Mouse (Mus musculus) erythroid progenitor cell, adult 5-6 weeks (primary cell): ENCODE data around the gene Vstm2l. TPM values are rescaled to one million over a fixed set of nuclear protein-coding genes. Genes with fewer than 3 reads are reported as not detected.

Experiments
- ATAC-seq: replicated peaks from 2 replicates; pipeline ENCODE4 v1.8.0; 2016; ENCODE audit warnings: moderate number of reproducible peaks, mild to moderate bottlenecking, moderate TSS enrichment, inconsistent platforms; ENCODE audit not compliant: poor library complexity, low FRiP score, severe bottlenecking
- total RNA-seq, 2 experiments: library from RNA; stranded (forward) in 1 of 2; stranded (reverse) in 1 of 2; fragments of 150-400 nt in 1 of 2; fragments of 186-747, 209-891 nt in 1 of 2; gene quantifications; 2 replicates each; pipeline versions ENCODE4 v1.2.3 to v1.2.4; 2015 to 2017; ENCODE audit warnings: low replicate concordance in 2 of 2

Vstm2l gene
- total RNA-seq, 2 experiments from 2014 or later, result not detected

DNA sequence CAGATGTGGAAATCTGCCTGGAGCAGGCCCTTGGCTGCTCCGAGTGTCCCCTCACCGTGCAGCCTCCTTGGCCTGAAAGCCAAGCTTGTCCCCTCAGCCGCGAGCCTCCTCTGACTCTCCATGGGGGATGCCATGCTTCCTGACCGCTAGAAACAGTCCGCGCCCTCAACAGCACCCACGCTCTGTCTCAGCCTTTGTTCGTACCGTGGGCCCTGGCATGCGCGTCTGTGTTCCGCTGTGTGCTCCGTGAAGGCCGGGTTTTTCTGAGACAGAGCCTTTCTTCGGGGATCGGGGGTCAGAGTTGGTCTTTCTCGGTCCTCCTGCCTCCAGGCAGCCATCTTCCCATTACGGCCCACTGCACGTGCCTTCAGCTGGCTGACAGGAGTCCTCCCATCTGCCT is 12.9 kb downstream of the Vstm2l start:
- ATAC-seq, result no peak

DNA sequence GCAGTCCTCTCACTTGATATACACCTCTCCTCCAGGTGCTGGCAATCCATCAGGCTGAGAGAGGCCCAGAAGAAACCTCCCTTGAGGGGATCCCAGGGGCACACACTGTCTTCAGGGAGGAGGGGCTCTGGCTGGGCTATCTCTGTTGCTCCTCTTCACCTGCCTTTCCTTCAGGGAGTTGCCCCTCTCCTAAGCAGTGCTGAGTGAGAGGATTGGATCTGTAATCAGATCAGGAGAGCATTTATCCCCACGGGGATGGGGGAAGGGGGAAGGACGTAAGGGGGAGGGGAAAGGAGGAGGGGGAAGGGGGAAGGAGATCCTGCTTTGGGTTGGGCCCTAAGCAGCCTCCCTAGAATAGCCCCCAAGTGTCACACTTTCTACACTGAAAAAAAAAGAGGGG is 13.4 kb downstream of the Vstm2l start:
- no peak for ATAC-seq

DNA sequence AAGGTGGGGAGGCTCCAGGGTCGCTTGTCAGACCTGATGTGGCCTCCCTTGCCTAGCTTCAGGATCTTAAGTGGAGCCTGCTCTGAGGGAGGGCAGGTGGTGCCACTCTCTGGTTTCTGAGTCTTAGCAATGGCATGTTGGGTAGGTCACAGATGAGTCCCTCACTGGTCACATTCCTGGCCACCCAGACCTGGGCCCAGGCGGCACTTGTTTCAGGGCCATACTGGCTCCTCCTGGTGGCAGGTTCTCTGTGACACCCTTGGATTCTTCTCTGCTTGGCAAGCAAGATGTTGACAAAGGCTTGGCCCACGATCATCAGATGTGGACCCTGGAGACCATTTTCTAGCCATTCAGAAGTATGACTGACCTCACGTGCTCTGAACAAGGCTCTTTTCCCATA is 18.2 kb downstream of the Vstm2l start:
- ATAC-seq, result no peak

DNA sequence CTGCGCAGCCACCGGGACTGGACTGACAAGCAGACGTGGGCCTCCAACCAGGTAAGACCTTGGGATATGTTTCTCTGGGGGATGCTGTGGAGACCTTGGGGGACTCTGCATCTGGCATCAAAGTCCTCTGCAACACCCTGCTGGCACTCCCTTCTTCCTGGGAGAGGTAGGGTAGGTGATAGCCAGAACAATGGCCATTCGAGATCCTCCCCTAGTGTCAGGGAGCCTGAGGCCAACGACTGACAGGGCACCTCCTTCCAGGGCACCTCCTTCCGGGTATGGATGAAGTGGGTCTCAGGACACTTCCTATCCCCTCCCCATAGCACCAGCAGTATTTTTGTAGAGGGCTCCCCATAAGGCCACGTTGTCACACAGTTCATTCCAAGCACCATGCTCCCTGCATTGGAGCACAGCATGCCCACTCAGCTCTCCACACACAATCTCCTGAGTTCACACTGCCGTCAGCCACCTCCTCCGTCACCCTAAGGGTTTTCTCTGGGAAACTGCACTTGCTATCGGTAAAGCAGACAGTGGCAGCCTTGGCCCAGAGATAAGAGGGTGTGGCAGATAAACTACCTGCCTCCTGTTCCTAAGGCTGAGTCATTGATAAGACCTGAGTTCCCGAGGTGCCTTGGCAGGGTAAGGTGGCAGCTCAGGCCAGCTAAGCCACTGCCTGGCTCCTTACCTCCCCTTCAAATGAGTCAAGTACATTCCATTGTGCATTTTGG is 21.2 kb downstream of the Vstm2l start:
- no peak for ATAC-seq

DNA sequence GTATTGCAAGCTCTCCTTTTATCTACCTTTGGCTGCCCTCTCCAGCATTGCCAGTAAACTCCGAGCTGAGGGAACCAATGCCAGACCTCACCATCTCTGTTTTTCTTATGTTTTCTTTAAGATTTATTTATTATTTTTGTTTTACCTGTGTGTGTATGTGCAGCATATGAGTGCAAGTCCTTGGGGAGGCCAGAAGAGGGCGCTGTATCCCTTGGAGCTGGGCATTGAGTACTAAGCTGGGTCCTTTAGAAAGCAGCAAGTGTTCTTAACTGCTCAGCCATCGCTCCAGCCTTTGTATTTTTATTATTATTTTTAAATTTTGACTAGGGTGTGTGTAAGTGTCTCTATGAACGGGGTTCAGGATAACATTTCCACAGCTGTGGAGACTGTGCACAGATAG is 22.2 kb downstream of the Vstm2l start:
- ATAC-seq, result no peak

DNA sequence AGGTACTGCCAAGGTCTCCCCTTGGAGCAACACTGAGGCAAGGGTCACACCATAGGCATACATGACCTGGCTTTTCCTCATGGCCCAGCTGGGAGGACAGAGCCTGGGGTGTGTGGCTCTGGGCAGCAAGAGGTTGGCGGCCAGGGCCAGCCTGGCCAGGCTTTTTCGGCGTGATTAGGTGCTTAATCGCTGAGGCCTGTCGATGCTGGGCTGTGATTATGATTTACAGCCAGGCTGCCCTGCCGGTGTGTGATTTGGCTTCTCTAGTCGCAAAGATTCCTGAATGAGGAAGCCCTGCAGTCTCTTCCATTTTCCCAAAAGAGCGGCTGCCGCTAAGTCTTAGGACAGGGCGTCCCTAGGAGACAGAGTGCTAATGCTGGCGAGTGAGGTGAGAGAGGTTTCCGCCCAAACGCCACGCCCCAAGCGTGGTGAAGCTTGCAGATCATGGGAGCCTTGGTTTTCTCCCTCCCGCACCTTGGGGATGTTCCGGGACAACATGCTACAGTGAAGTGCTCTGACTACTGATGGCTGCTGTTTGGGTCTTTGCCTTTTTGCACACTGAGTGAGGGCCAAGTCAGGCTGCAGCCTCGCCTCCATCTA is 26.2 kb downstream of the Vstm2l start:
- no peak for ATAC-seq

DNA sequence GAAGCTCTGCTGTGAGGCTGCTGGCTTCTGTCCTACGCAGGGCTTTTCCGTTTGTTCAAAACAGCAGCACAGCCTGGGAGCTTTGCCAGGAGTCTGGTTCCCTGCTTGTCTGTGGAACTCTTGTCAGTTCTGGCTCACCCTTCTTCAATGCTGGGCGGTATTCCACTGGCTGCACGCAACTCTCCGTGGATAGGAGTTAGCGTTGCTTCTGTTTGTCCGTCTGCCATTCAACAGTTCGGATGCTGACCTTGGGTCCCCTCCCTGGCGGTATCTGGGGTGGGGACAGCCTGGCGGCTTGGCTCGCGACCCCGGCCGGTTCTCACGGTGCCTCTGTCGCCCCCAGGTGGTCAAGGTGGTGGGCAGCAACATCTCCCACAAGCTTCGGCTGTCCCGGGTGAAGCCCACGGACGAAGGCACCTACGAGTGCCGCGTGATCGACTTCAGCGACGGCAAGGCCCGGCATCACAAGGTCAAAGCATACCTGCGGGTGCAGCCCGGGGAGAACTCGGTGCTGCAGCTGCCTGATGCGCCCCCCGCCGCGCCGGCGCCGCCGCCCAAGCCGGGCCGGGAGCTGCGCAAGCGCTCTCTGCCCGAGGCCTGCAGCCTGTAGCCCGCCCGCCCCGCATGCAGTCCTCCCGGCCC is 29.2 kb downstream of the Vstm2l start:
- ATAC-seq, result no peak; the same call in 1 of the 2 replicates

DNA sequence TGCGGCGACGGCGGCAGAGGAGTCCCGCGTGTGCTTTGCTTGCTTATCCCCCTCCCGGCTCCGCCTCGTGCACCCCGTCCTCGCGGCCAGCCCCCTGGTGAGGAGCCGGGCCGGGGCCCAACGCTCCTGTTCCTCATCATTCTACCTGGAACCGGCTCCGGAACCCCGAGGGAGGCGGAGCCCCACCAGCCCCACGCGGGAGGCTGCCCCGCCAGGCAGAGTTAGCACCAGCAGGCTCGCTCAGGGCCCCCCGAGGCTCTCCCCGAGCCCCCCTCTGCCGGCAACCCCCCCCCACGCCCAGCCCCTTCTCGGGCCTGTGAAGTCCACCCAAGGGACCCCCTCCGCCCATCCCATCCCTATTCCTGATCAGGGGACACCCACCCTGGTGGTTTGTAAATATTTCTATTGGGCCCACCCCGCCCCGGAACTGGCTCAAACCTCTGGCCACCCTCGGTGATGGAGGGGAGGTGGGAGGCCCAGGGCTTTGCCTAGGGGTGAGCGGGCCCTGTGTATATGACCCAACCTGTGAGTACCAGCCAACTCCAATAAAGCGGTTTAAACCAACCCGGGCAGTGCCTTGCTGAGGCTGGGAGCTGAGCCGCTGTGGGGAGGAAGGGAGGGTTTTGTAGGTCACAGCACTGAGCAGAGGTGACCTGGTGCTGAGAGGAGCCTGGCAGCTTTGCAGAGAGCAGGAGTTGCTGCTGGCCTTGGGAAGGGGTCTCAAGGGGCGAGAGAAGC is 29.9 kb downstream of the Vstm2l start:
- ATAC-seq, result no peak

DNA sequence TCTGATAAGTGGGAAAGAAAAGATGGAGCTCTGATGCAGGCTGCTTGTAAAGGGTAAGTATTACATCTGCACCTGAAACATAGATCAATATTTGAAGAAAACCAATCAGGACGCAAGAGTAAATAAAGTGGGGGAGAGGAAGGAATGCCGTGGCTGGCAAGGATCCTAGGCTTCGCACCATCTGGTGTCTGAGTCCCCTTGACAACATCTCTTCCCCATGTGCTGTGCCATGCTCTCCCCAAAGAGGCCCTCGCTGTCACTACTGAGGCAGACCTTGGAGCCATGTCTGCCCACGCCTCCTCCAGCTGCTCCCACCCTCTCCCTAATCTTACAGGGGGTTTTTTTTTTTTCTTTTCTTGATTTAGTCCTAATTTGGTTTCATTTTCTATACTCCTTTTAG is 39.5 kb downstream of the Vstm2l start:
- no peak for ATAC-seq

DNA sequence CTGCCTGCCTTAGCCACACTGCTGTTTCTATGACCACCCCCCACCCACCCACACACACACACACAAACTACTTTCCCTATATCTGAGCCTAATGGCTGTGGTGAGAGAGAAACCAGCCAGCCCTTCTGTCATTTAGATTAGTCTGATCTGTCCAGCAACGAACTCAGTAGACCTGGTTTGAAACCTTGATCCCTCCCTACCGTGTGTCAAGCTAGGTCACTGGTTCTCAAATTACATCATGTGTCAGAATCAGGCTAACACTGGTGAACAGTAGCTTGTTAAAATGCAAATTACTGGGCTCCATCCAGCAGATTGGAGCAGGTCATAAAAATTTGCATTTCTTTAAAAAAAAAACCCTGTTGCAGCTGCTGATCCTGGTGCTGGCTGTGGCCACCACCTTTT is 43.3 kb downstream of the Vstm2l start:
- ATAC-seq, result no peak

DNA sequence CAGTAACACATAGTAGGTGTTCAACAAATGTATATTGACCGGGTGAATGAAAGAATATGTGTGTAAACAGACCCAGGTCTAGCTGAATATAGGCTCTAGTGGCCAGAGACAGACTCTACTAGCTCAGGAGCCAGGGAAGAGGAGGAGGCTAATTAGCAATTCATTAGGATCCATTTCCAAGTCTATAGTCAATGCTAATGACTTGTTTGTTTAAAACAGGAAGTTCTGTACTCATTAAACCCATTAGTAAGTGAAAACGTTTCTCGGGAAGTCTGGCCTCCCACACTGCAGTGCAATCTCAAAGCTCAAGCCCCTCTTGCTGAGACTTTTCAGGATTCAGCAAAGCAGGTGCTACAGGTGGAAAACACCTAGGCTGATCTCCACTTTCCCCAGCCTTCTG is 53.4 kb downstream of the Vstm2l start:
- ATAC-seq, result no peak

DNA sequence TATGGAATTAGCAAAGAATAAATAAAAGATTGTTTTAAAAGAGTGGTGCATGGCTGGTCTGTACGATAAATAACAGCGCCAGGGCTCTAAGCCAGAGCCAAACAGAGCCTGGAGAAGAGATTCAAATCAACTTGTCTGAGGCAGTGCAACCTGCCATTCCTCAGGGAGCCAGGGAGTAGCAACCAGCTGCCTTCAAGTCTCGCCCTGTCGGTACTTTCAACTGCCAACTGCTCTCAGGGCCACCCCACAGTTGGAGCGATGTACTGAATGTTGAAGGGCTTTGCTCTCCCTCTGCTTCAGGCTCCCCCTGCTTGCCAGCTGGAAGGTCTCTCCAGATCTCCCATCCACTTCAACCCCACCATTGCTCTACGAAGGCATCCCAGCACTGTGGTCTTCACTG is 55.7 kb downstream of the Vstm2l start:
- no peak for ATAC-seq

DNA sequence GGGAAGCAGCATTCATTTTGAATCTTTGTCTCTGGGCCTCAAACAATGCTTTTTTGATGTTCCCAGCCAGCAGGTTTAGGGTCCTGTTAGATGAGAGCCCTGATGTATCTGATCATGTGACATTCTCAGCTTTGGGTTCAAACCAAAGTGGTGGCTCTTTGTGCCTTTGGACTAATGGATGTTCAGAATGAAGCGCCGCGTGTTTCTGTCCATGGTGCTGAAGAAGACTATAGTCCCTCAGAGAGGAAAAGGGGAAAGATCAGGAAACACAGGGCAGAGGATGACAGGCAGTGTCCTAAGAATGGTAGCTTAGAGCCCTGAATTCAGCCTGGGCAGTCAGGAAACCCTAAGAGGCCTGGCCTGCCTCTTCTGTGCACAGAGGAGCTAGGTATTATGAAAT is 56.2 kb downstream of the Vstm2l start:
- no peak for ATAC-seq

DNA sequence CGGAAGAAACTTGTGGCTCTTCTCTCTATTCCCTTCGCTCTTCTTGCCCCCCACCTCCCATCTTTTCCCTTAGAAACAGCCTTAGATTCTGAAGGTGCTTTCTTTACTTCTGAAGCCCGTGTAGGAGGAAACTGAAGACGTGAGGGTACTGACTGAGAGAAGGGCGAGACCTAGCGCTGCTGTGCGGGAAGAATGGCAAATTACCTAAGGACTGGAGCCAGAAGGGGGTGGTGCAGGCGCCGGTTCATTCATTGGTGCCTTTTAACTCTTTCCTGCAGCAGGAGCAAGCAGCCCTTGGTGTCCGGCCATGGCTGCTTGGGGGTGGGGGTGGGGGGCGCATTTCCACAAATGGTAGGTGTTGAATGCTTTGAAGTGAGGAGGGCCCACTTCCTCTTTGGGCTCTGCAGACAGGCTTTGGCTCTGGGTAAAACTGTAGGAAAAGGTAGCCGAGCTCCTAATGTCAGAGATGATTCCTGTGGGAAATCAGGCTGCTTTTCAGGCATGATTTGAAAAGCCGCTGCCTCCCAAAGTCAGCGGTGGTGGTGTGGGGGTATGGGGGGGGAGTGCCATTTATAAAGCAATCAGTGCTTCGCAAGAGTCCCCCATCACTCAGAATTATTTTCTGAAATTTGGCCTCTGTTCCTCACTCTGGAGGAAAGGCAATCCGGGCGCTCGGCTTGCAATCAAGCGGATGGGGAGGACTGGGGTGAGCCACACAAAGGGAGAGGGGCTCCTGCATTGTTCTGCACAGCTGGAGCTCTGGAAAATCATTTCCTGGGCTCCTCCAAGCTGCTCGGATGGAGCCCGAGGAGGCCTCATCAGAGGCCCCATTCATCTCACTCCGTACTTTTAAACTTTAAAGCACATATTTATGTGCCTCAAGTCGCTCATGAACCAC is 60.4 kb downstream of the Vstm2l start:
- no peak for ATAC-seq

DNA sequence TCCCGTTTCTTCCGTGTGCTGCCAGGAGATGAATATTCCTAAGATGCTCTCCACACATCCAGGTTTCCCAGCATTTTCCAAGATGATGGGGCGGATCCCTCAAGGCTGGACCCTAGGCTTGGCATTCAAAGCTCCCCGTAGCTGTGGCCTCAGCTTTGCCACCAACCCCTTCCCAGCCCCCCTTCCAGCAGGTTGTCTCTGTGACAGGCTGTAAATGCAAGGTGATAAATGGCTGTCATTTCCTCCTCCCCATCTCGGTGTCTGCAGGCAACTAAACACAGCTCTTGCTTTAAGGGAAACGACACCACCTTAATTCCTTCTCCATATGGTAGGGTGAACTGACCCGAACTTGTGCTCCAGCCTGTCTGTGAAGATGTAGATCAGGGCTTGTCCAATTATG is 61.1 kb downstream of the Vstm2l start:
- ATAC-seq, result no peak

DNA sequence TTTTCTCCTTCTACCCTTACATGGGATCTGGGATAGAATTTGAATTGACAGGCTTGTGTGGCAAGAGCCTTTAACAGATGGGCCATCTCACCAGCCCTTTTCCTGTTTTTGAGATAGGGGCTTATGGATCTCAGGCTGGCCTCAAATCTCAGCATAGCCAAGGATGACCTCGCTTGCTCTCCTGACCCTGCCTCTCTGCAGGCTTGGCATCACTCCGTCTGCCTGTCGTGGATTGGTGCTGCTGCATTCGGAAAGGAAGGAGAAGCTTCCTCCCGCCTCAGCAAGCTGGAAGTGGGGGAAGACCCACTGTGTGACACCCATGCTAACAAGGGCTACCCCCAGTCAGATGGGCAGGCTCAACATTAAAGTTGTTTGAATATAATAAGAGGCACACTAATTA is 64.8 kb downstream of the Vstm2l start:
- no peak for ATAC-seq

DNA sequence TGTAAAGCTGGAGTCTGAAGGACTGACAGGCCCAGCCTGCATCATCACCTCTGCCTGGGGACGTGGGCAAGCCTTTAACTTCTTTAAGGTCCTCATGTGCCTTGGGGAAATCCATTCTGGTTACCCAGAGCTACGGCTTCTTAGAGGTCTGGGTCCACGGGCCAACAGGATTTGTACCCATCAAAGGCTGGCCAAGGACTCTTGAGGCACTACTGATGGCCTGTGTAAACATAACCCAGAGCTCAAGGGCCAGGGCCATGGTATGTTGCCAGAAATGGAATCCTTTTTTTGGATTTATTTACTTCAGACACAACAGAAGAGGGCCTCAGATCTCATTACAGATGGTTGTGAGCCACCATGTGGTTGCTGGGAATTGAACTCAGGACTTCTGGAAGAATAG is 68.3 kb downstream of the Vstm2l start:
- ATAC-seq, result no peak

DNA sequence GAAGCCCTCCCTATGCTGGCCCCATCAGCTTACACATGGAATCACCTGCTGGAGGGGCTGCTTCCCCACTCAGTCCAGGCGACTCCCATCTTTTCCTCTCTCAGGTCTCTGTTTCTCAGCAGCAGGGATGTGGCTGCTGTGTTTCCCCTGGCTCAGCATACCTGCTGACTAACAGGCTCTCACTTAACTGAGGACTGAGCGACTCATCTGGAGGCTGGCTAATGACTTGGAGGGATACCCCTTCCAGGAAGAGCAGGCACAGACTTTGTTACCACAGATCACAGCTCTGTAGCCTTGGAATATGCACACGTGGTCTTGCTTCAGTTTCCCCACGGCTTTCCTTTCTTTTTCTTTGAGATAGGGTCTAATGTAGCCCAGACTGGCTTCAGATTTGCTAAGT is 68.8 kb downstream of the Vstm2l start:
- ATAC-seq, result no peak

DNA sequence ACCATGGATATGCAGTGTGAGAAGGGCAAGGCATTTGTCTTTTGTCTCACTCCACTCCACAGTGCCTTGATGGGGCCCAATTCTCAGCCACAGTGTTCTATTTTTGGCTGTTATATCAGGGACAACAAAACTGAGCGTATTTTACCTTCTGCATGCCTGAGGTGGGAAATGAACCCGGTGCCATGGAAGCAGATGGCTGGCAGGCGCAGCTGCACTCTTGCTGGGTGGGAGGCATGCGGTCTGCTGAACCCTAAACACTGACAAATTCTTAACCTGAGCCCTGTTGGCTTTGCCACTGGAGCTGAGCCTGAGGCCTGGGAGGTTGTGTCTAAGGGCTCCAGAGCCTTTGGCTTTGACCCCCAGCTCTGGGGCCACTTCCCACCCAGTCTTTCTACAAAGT is 71.2 kb downstream of the Vstm2l start:
- no peak for ATAC-seq

DNA sequence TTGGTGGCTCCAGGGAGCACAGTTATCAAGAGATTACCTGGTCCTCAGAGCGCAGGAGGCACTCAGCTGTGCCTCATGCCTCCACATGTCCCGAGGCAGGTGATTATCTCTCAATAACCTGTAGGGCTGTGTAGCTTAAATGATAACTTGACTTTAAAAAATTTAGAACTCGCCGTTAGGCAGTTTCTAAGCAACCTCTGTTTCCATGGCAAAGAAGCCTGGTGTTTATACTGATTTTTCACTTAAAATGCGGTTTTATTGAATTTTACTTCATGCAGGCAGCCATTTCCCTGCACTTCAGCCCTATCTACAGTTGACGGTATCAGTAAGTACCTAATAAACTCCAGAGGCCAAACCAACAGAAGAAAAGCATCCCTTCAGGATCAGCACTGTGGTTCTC is 71.8 kb downstream of the Vstm2l start:
- no peak for ATAC-seq
